Mouse (Mus musculus) gastrocnemius, postnatal 4 days (tissue): Measurements from ENCODE around the gene Gjb1. TPM values are rescaled to one million over a fixed set of nuclear protein-coding genes. Genes with fewer than 3 reads are reported as not detected.

Source experiments
- DNase-seq, 2 experiments: peaks; one replicate each; pipeline ENCODE4 v3.0.0; 2021 to 2022; ENCODE audit warnings: low spot score in 2 of 2, mixed read lengths in 2 of 2
- total RNA-seq, 2 experiments: library from RNA; stranded (reverse); gene quantifications; 2 replicates each; pipeline ENCODE4 v1.2.3; 2021

Gene Gjb1
- total RNA-seq, 2 experiments from 2014 or later, result 1.6 to 2.0 TPM

DNA sequence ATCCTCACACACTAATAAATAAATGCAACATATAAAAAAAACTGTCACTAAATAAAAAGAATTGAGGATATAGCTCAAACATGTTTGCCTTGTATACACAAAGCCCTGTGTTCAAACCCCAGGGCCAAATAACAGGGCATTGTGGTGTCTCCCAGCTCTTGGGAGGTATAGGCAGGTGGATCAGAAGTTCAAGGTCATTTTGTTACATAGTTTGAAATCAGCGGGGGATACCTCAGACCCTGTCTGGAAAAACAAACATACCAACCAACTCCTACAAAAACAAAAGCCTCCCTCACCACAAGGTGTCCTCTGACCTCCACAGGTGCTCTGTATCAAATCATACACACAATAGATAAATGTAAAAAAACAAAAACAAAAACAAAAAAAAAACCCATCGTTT lies 18.2 kb downstream of the Gjb1 start:
- no peak for DNase-seq

DNA sequence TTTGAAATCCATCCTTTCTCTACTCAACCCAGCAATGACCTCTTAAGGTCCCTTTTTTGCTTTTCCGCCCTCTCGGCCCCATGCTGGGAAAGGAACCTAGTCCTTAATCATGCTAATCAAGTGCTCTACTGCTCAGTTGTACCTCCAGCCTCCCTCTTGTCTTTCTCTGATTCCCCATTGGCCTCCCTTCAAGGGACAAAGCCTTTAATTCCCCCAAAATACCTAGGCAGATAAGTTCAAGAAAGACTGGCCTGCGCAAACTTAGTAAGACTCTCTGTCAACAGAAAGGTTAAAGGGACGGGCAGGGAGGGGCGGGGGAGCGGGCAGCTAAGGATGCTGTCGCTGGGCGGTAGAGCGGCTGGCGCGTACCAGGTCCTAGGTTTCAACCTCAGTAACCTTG lies 20.3 kb downstream of the Gjb1 start:
- no peak for DNase-seq

- DNase-seq, result peak; percentile 46 to 57
Observed at GRCm38 (mm10) chrX:101418946-101419724, 43.0 kb downstream of the Gjb1 start.

GRCm38 (mm10) chrX:101419725-101420699 lies 43.8 kb downstream of the Gjb1 start:
- peak; percentile 76 to 85 for DNase-seq

- DNase-seq, result no peak
Observed at GRCm38 (mm10) chrX:101420700-101421095, 44.5 kb downstream of the Gjb1 start, which contains the start of gene Zmym3. Zmym3 (minus strand) TSS chrX:101420849.

- no peak for DNase-seq
Observed at GRCm38 (mm10) chrX:101423462-101423861, 47.3 kb downstream of the Gjb1 start.

GRCm38 (mm10) chrX:101427774-101428173 lies 51.6 kb downstream of the Gjb1 start:
- no peak for DNase-seq

- DNase-seq, result no peak
Observed at GRCm38 (mm10) chrX:101428785-101429141, 52.6 kb downstream of the Gjb1 start.

GRCm38 (mm10) chrX:101429142-101429949 lies 53.2 kb downstream of the Gjb1 start, which contains the start of gene Nono:
Nono (plus strand) TSS chrX:101429318.
- DNase-seq, result peak; percentile 49 to 84

GRCm38 (mm10) chrX:101429976-101430375 lies 53.8 kb downstream of the Gjb1 start:
- peak in 1 of 2 experiments; percentile 12 for DNase-seq

Other genes with a start within 250 kb of the Gjb1 start
- gene Snx12, start 153.8 kb upstream of the Gjb1 start, total RNA-seq, result 10 to 100 TPM; 47.4 to 58.4 TPM
- gene Foxo4, start 121.8 kb upstream of the Gjb1 start, total RNA-seq, result 10 to 100 TPM; 59.1 to 60.3 TPM
- under 1 TPM in 1 of 2 experiments, not detected in 1; 0.52 TPM for gene Gm614, start 112.4 kb upstream of the Gjb1 start, total RNA-seq
- gene Il2rg, start 108.1 kb upstream of the Gjb1 start, total RNA-seq, result 1 to 10 TPM; 7.2 to 9.6 TPM
- not detected for gene Gm20489, start 107.4 kb upstream of the Gjb1 start, total RNA-seq
- gene Med12, start 102.3 kb upstream of the Gjb1 start, total RNA-seq, result 10 to 100 TPM; 33.5 to 35.0 TPM
- gene Nlgn3, start 77.2 kb upstream of the Gjb1 start, total RNA-seq, result 1 to 10 TPM; 2.1 to 2.2 TPM
- gene Zmym3, start 44.5 kb downstream of the Gjb1 start, total RNA-seq, result 10 to 100 TPM; 24.1 to 24.5 TPM
- 100 to 1,000 TPM; 151 to 172 TPM for gene Nono, start 52.9 kb downstream of the Gjb1 start, total RNA-seq
- 100 to 1,000 TPM; 699 to 712 TPM for gene Itgb1bp2, start 72.7 kb downstream of the Gjb1 start, total RNA-seq
- gene Taf1, start 156.4 kb downstream of the Gjb1 start, total RNA-seq, result 10 to 100 TPM; 21.1 to 21.7 TPM